Comparison of ENCODE assay signal across 8 mouse cellular contexts in genomic region chr1:74505721-74506464, GRCm38 (mm10). TPM values are rescaled to one million over a fixed set of nuclear protein-coding genes. Genes with fewer than 3 reads are reported as not detected.
A peak's percentile ranks its signal among the peaks of the same experiment; 100 is the strongest.
DNase-seq lines count a peak whose midpoint lies in the region; ATAC-seq and TF ChIP-seq lines count a peak whose summit lies in the region.

Gene Cnot9, plus strand, starts transcription at chr1:74506058.

- TF ChIP-seq POLR2A in bone marrow macrophage, adult 2 months (IDR thresholded peaks at IDR 0.05; ENCODE audit: borderline replicate concordance, low read depth, low read length) = no peak
- TF ChIP-seq POLR2A in embryonic fibroblast, embryonic 13.5 days (IDR thresholded peaks at IDR 0.05; ENCODE audit: low read depth, low read length) = peak; percentile 63

- DNase-seq in A20 (ENCODE audit: low read depth, low spot score) = peak; percentile 100
- peak; percentile 99 to 100 for DNase-seq in heart, adult 9 months (ENCODE audit: low spot score in 2 of 2)
- DNase-seq in monocyte, adult 2 months (ENCODE audit: low read depth in 1 of 2, low spot score in 2 of 2) = peak; percentile 99 to 100
- peak; percentile 100 for DNase-seq in spleen, postnatal 36 days (ENCODE audit: low spot score in 2 of 2)

- H3K27me3 ChIP-seq in kidney, embryonic 14.5 days (ENCODE audit: control insufficient read depth, insufficient read depth, low read length) = no peaks in the 10 kb centered on the region
- H3K27me3 ChIP-seq in limb, embryonic 15.5 days = no peaks in the 10 kb centered on the region

- H3K4me1 ChIP-seq in bone marrow macrophage, adult 2 months (ENCODE audit: control insufficient read depth, insufficient read depth, low read length) = peaks cover 18% of the 10 kb centered on the region
- H3K4me1 ChIP-seq in embryonic fibroblast, embryonic 13.5 days (ENCODE audit: control insufficient read depth, insufficient read depth, low read length) = peaks cover 6% of the 10 kb centered on the region; the same call in 1 of the 2 replicates
- H3K4me1 ChIP-seq in kidney, embryonic 14.5 days (ENCODE audit: control insufficient read depth, insufficient read depth, low read length) = peaks cover 14% of the 10 kb centered on the region; the same call in 1 of the 2 replicates
- H3K4me1 ChIP-seq in limb, embryonic 15.5 days = peaks cover 18% of the 10 kb centered on the region

- peak within 1 kb of the TSS; percentile 67 for H3K4me2 ChIP-seq in kidney, embryonic 14.5 days (replicated peaks; ENCODE audit: low read depth, low read length)
- H3K4me2 ChIP-seq in limb, embryonic 15.5 days = peak within 1 kb of the TSS; percentile 72

- peak; percentile 99 for ATAC-seq in kidney, embryonic 14.5 days (ENCODE audit: low FRiP score, low TSS enrichment)
- peak; percentile 100 for ATAC-seq in limb, embryonic 15.5 days (ENCODE audit: insufficient number of reproducible peaks, low FRiP score, low TSS enrichment, low read depth)

- no peaks in the 10 kb centered on the region for H3K9me3 ChIP-seq in kidney, embryonic 14.5 days (ENCODE audit: control insufficient read depth, low read length)
- H3K9me3 ChIP-seq in limb, embryonic 15.5 days = no peaks in the 10 kb centered on the region

- peaks cover 11% of the 10 kb centered on the region for H3K36me3 ChIP-seq in kidney, embryonic 14.5 days (ENCODE audit: control insufficient read depth, insufficient read depth, low read length)
- no peaks in the 10 kb centered on the region for H3K36me3 ChIP-seq in limb, embryonic 15.5 days

- no peak for TF ChIP-seq CTCF in bone marrow macrophage, adult 2 months (IDR thresholded peaks at IDR 0.05; ENCODE audit: low read depth, low read length)
- no peak for TF ChIP-seq CTCF in embryonic fibroblast, embryonic 13.5 days (IDR thresholded peaks at IDR 0.05; ENCODE audit: borderline replicate concordance, insufficient read depth, low read length)

- peak within 1 kb of the TSS; percentile 88 for H3K27ac ChIP-seq in bone marrow macrophage, adult 2 months (ENCODE audit: insufficient read depth, low read depth, low read length)
- peak within 1 kb of the TSS; percentile 85 for H3K27ac ChIP-seq in embryonic fibroblast, embryonic 13.5 days (ENCODE audit: insufficient read depth, low read length)
- H3K27ac ChIP-seq in kidney, embryonic 14.5 days (ENCODE audit: low read depth, low read length) = peak within 1 kb of the TSS; percentile 94
- H3K27ac ChIP-seq in limb, embryonic 15.5 days = peak within 1 kb of the TSS; percentile 92

- peak within 1 kb of the TSS; percentile 98 for H3K4me3 ChIP-seq in bone marrow macrophage, adult 2 months (ENCODE audit: insufficient read depth, low read length)
- H3K4me3 ChIP-seq in embryonic fibroblast, embryonic 13.5 days (ENCODE audit: insufficient read depth, low read length) = peak within 1 kb of the TSS; percentile 100
- peak within 1 kb of the TSS; percentile 90 for H3K4me3 ChIP-seq in kidney, embryonic 14.5 days (ENCODE audit: low read length)
- peak within 1 kb of the TSS; percentile 92 for H3K4me3 ChIP-seq in limb, embryonic 15.5 days

- WGBS in kidney, embryonic 14.5 days = under 1% methylated on average over 56 of the region's 64 CpGs
- WGBS in limb, embryonic 15.5 days = under 1% methylated on average over 63 of the region's 64 CpGs

- peak within 1 kb of the TSS; percentile 92 for H3K9ac ChIP-seq in kidney, embryonic 14.5 days (ENCODE audit: low read depth, low read length)
- H3K9ac ChIP-seq in limb, embryonic 15.5 days = peak within 1 kb of the TSS; percentile 82

RNA-seq across cellular contexts. Expression of gene Cnot9, which starts in this region (rescaled TPM):
- 27.2 and 30.0 TPM in 2 replicates for polyA plus RNA-seq in bone marrow macrophage, adult 2 months (2012; ENCODE audit: insufficient read depth, insufficient read length, missing spikeins)
- polyA plus RNA-seq in embryonic fibroblast, embryonic 13.5 days (2011; ENCODE audit: insufficient read length, low read depth, missing spikeins) = 50.7 and 51.9 TPM in 2 replicates
- polyA plus RNA-seq in kidney, embryonic 14.5 days (2014; fragmentation: Nextera tagmentation; extraction: Ambion mirVana) = 76.1 and 92.9 TPM in 2 replicates
- polyA plus RNA-seq in limb, embryonic 15.5 days (2015; fragmentation: Nextera tagmentation; extraction: Ambion mirVana) = 52.7 and 55.8 TPM in 2 replicates

Comparison
In these comparisons a context has a peak if more than half of its experiments do, and no peak if none do; other contexts are left out.
1. Peak in every context shown above with its lines: DNase-seq, ATAC-seq, H3K4me3 ChIP-seq and H3K27ac ChIP-seq.